Mouse (Mus musculus) CH12.LX (cell line): Measurements from ENCODE around the gene F2r. TPM values are rescaled to one million over a fixed set of nuclear protein-coding genes. Genes with fewer than 3 reads are reported as not detected.

Source experiments
- DNase-seq: peaks from one replicate; pipeline ENCODE4 v3.0.0-alpha.2; 2013; ENCODE audit errors: extremely low read depth
- H3K27ac ChIP-seq: 2 replicates; pipeline ENCODE4 v1.5.1; 2012; ENCODE audit warnings: low read depth, mild to moderate bottlenecking, control low read depth, moderate library complexity; ENCODE audit not compliant: insufficient read depth
- H3K27me3 ChIP-seq: replicated peaks from 2 replicates; pipeline ENCODE3; 2012; ENCODE audit warnings: inconsistent platforms
- H3K36me3 ChIP-seq, 2 experiments: replicated peaks in 1 of 2; 2 replicates each; pipeline versions ENCODE3 to v1.6.1; 2012; ENCODE audit warnings: inconsistent platforms in 1 of 2, low read length in 1 of 2, mild to moderate bottlenecking in 1 of 2, mixed read lengths in 1 of 2, moderate library complexity in 1 of 2; ENCODE audit not compliant: control insufficient read depth in 1 of 2, insufficient read depth in 1 of 2
- H3K4me1 ChIP-seq, 2 experiments: 2 replicates each; pipeline ENCODE4 v1.6.1; 2012; ENCODE audit warnings: inconsistent platforms in 1 of 2, moderate library complexity in 1 of 2; ENCODE audit not compliant: insufficient read depth in 2 of 2, control insufficient read depth in 1 of 2
- H3K4me2 ChIP-seq: 2 replicates; pipeline ENCODE4 v1.6.1; 2012; ENCODE audit warnings: low read depth, mild to moderate bottlenecking, control low read depth; ENCODE audit not compliant: poor library complexity, insufficient read depth, severe bottlenecking
- H3K4me3 ChIP-seq, 3 experiments: fragments of 150-350 bp in 1 of 3; sonication (generic) in 1 of 3; replicated peaks in 1 of 3; 2 replicates each; pipeline versions ENCODE3 to v1.5.1; 2011 to 2012; ENCODE audit warnings: low read depth in 2 of 3, low read length in 2 of 3, mild to moderate bottlenecking in 2 of 3, moderate library complexity in 2 of 3, control low read depth in 1 of 3, improper control_type of control experiment in 1 of 3, inconsistent platforms in 1 of 3, mixed read lengths in 1 of 3; ENCODE audit not compliant: poor library complexity in 1 of 3
- H3K79me2 ChIP-seq: replicated peaks from 2 replicates; pipeline ENCODE4 v1.6.1; 2012; ENCODE audit warnings: mild to moderate bottlenecking, moderate library complexity; ENCODE audit not compliant: control insufficient read depth, poor library complexity, insufficient read depth, severe bottlenecking; ENCODE audit errors: extremely low read depth
- H3K9ac ChIP-seq: 2 replicates; pipeline ENCODE4 v1.6.1; 2012; ENCODE audit warnings: low read depth, mild to moderate bottlenecking, control low read depth, moderate library complexity; ENCODE audit not compliant: insufficient read depth
- H3K9me3 ChIP-seq: replicated peaks from 2 replicates; pipeline ENCODE3; 2012; ENCODE audit warnings: low read length, inconsistent platforms, mixed read lengths
- CHD2 ChIP-seq: IDR thresholded peaks from 2 replicates; pipeline ENCODE4 v1.6.1; 2011; ENCODE audit warnings: low read length, improper control_type of control experiment
- CTCF ChIP-seq, 2 experiments: IDR thresholded peaks in 1 of 2; conservative IDR thresholded peaks in 1 of 2; 2 replicates each; pipeline ENCODE4 v1.5.1; 2011 to 2012; ENCODE audit warnings: low read depth in 2 of 2, low read length in 2 of 2, improper control_type of control experiment in 1 of 2, inconsistent platforms in 1 of 2, mild to moderate bottlenecking in 1 of 2, moderate library complexity in 1 of 2
- E2F4 ChIP-seq: IDR thresholded peaks from 2 replicates; pipeline ENCODE4 v1.6.1; 2011; ENCODE audit warnings: low read depth, low read length, improper control_type of control experiment; ENCODE audit not compliant: insufficient replicate concordance
- EP300 ChIP-seq: IDR thresholded peaks from 2 replicates; pipeline ENCODE4 v1.6.1; 2011; ENCODE audit warnings: low read length, improper control_type of control experiment
- HCFC1 ChIP-seq: IDR thresholded peaks from 2 replicates; pipeline ENCODE4 v1.6.1; 2012; ENCODE audit warnings: low read depth, mild to moderate bottlenecking, inconsistent platforms, low read length, improper control_type of control experiment
- IRF4 ChIP-seq: IDR thresholded peaks from 2 replicates; pipeline ENCODE4 v1.6.1; 2014; ENCODE audit warnings: low read depth, mild to moderate bottlenecking, inconsistent platforms, low read length, improper control_type of control experiment
- MAFK ChIP-seq: IDR thresholded peaks from 2 replicates; pipeline ENCODE4 v1.6.1; 2011; ENCODE audit warnings: low read length, improper control_type of control experiment; ENCODE audit not compliant: insufficient replicate concordance
- MAX ChIP-seq: IDR thresholded peaks from 2 replicates; pipeline ENCODE4 v1.6.1; 2011; ENCODE audit warnings: low read length, improper control_type of control experiment
- MAZ ChIP-seq: IDR thresholded peaks from 2 replicates; pipeline ENCODE4 v1.6.1; 2012; ENCODE audit warnings: low read depth, mild to moderate bottlenecking, inconsistent platforms, low read length, improper control_type of control experiment, moderate library complexity
- MXI1 ChIP-seq: IDR thresholded peaks from 2 replicates; pipeline ENCODE4 v1.6.1; 2011; ENCODE audit warnings: mild to moderate bottlenecking, low read depth, low read length, improper control_type of control experiment
- NRF1 ChIP-seq: IDR thresholded peaks from 2 replicates; pipeline ENCODE4 v1.6.1; 2014; ENCODE audit warnings: low read depth, mild to moderate bottlenecking, inconsistent platforms, low read length, improper control_type of control experiment, moderate library complexity
- PAX5 ChIP-seq: IDR thresholded peaks from 2 replicates; pipeline ENCODE4 v1.6.1; 2012; ENCODE audit warnings: low read length, inconsistent platforms, mixed read lengths
- POLR2A ChIP-seq: IDR thresholded peaks from 2 replicates; pipeline ENCODE4 v1.6.1; 2011; ENCODE audit warnings: low read depth, mild to moderate bottlenecking, improper control_type of control experiment, low read length
- RAD21 ChIP-seq: IDR thresholded peaks from 2 replicates; pipeline ENCODE4 v1.6.1; 2011; ENCODE audit warnings: low read depth, mild to moderate bottlenecking, low read length, improper control_type of control experiment, moderate library complexity
- SMC3 ChIP-seq: IDR thresholded peaks from 2 replicates; pipeline ENCODE4 v1.6.1; 2011; ENCODE audit warnings: low read depth, low read length, improper control_type of control experiment
- TBP ChIP-seq: conservative IDR thresholded peaks from 2 replicates; pipeline ENCODE4 v1.6.1; 2011; ENCODE audit warnings: low read depth, low read length, improper control_type of control experiment
- TCF12 ChIP-seq: IDR thresholded peaks from 2 replicates; pipeline ENCODE4 v1.6.1; 2014; ENCODE audit warnings: low read depth, mild to moderate bottlenecking, inconsistent platforms, low read length, improper control_type of control experiment
- USF2 ChIP-seq: conservative IDR thresholded peaks from 2 replicates; pipeline ENCODE4 v1.6.1; 2011; ENCODE audit warnings: low read depth, low read length, improper control_type of control experiment
- ZKSCAN1 ChIP-seq: IDR thresholded peaks from 2 replicates; pipeline ENCODE4 v1.6.1; 2012; ENCODE audit warnings: low read depth, inconsistent platforms, low read length, improper control_type of control experiment, borderline replicate concordance
- dilution Hi-C: fragments of 300-500 bp; cut with MboI; formaldehyde crosslinking; loops from 2 replicates; pipeline ENCODE4 v1.14.3; 2020; ENCODE audit warnings: low sequenced_read_pairs; ENCODE audit not compliant: extremely low pct_unique_long_range_greater_than_20kb, extremely low pct_ligation_motif_present
- in situ Hi-C: fragments of 300-500 bp; cut with MboI; formaldehyde crosslinking; loops from 3 replicates; pipeline ENCODE4 v1.14.3; 2019; ENCODE audit warnings: low sequenced_read_pairs, low pct_ligation_motif_present, low pct_unique_long_range_greater_than_20kb, mixed read lengths
- polyA plus RNA-seq: library from polyadenylated mRNA; unstranded; fragments of >175 nt; gene quantifications from 2 replicates; pipeline ENCODE4 v1.2.1, GENCODE M21; 2012; ENCODE audit warnings: low read depth; ENCODE audit not compliant: insufficient read length
- total RNA-seq, 2 experiments: library from RNA; depleted of rRNA; stranded (reverse); fragments of 300-350 nt in 1 of 2; fragments of >200 nt in 1 of 2; gene quantifications; 2 replicates each; pipeline ENCODE4 v1.2.3; 2012 to 2014

F2r gene
- total and polyA plus RNA-seq, 3 experiments = 0.17 to 0.30 (median 0.28) TPM

GRCm38 (mm10) chr13:95607019-95607418 is 11.3 kb downstream of the F2r start:
- Histone ChIP-seq H3K9me3 (no peaks in the 10 kb centered on the region), H3K4me3 (no peak overlapping the region), H3K36me3 (no peaks in the 10 kb centered on the region), H3K4me1 (no peaks in the 10 kb centered on the region), H3K27me3 (peaks cover 11% of the 10 kb centered on the region), H3K9ac (no peak overlapping the region), H3K27ac (no peak overlapping the region), H3K4me2 (no peak overlapping the region), H3K79me2 (no peaks in the 10 kb centered on the region)
- DNase-seq = no peak
- in situ Hi-C loops (no loop called here), dilution Hi-C loops (no loop called here)
- TF ChIP-seq MXI1 (no peak), E2F4 (no peak), ZKSCAN1 (no peak), RAD21 (no peak), SMC3 (no peak), MAX (no peak), USF2 (no peak), MAZ (no peak), MAFK (no peak)
- TF ChIP-seq, all 38 proteins: peak for 0

GRCm38 (mm10) chr13:95604288-95604687 is 14.0 kb downstream of the F2r start:
- H3K4me3 ChIP-seq = no peak overlapping the region
- H3K27me3 ChIP-seq = peaks cover 11% of the 10 kb centered on the region
- no peaks in the 10 kb centered on the region for H3K36me3 ChIP-seq
- no peaks in the 10 kb centered on the region for H3K79me2 ChIP-seq
- H3K4me2 ChIP-seq = no peak overlapping the region
- no peaks in the 10 kb centered on the region for H3K4me1 ChIP-seq
- DNase-seq = no peak
- dilution Hi-C loops = no loop called here
- H3K9ac ChIP-seq = no peak overlapping the region
- TF ChIP-seq MAFK (no peak), HCFC1 (no peak), TCF12 (no peak), PAX5 (no peak), POLR2A (no peak), CTCF (conservative IDR thresholded peaks at IDR 0.05 in 1 of 2, IDR thresholded peaks at IDR 0.05 in 1 of 2; ENCODE audit: low read depth in 2 of 2, low read length in 2 of 2) (no peak), TBP (no peak), USF2 (no peak), CHD2 (no peak), NRF1 (no peak), EP300 (no peak), ZKSCAN1 (no peak), IRF4 (no peak)
- H3K9me3 ChIP-seq = no peaks in the 10 kb centered on the region
- in situ Hi-C loops = no loop called here
- no peak overlapping the region for H3K27ac ChIP-seq
